Comparison of ENCODE assay signal across 9 mouse cellular contexts in the genomic region with DNA sequence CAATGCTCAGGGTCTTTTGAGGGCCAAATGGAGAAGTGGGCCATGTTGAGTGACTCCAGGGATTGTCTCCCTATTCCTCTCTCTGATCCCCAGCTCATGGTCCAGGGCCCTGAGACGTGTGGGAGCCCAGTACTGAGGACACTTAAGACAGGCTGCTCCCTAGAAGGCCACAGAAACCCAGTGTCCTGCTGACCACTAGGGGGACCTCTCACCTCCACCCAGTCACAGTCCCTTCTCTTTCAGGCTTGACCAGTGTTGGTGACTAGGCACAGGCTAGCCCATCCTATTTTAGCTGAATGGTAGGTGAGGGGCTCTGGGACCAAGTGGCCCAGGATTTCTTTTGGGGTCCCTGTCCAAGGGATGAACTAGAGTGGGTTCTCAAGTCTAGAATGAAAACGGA. TPM values are rescaled to one million over a fixed set of nuclear protein-coding genes. Genes with fewer than 3 reads are reported as not detected.
DNase-seq lines count a peak whose midpoint lies in the region; ATAC-seq and TF ChIP-seq lines count a peak whose summit lies in the region.
"Had no signal": no experiment of that assay in that cellular context is flagged by ENCODE, and none has a peak within 500 bp of the region (broad histone marks: within the 10 kb centered on the region; RNA-seq: fewer than 3 reads in every experiment).

No protein-coding gene starts in this region.

- ATAC-seq in stomach, embryonic 15.5 days (ENCODE audit: insufficient read depth, low FRiP score, low read depth) = no peak
- ATAC-seq: forebrain, embryonic 15.5 days had no signal

- H3K9me3 ChIP-seq in heart, embryonic 10.5 days = no peaks in the 10 kb centered on the region
- H3K9me3 ChIP-seq in stomach, embryonic 15.5 days = no peaks in the 10 kb centered on the region
- H3K9me3 ChIP-seq: forebrain, embryonic 15.5 days had no signal

- no peaks in the 10 kb centered on the region for H3K36me3 ChIP-seq in heart, embryonic 10.5 days
- no peaks in the 10 kb centered on the region for H3K36me3 ChIP-seq in thymus, adult 2 months (ENCODE audit: control insufficient read depth, insufficient read depth, low read length)
- H3K36me3 ChIP-seq in stomach, embryonic 15.5 days = no peaks in the 10 kb centered on the region
- H3K36me3 ChIP-seq: forebrain, embryonic 15.5 days had no signal

- no peak overlapping the region for H3K9ac ChIP-seq in stomach, embryonic 15.5 days

- intact Hi-C loops in heart, postnatal 10 days (cut with DNase I) = no loop called here

- no peak overlapping the region for H3K4me3 ChIP-seq in heart, embryonic 10.5 days
- H3K4me3 ChIP-seq in thymus, adult 2 months (ENCODE audit: control insufficient read depth, insufficient read depth, low read length) = no peak overlapping the region
- no peak overlapping the region for H3K4me3 ChIP-seq in stomach, embryonic 15.5 days (replicated peaks)

- 36% methylated on average over 2 of the region's 2 CpGs for WGBS in heart, embryonic 10.5 days
- WGBS in thymus, adult 2 months = 88% methylated on average over 2 of the region's 2 CpGs
- 50% methylated on average over 2 of the region's 2 CpGs for WGBS in stomach, embryonic 15.5 days

- peaks cover 38% of the 10 kb centered on the region for H3K4me1 ChIP-seq in heart, embryonic 10.5 days
- H3K4me1 ChIP-seq in thymus, adult 2 months (replicated peaks; ENCODE audit: control insufficient read depth, insufficient read depth, low read length) = peaks cover 25% of the 10 kb centered on the region
- H3K4me1 ChIP-seq in stomach, embryonic 15.5 days = peaks cover 36% of the 10 kb centered on the region

- H3K27me3 ChIP-seq in heart, embryonic 10.5 days (ENCODE audit: insufficient read depth, poor library complexity, severe bottlenecking) = peaks cover 51% of the 10 kb centered on the region
- peaks cover 4% of the 10 kb centered on the region; the same call in 1 of the 2 replicates for H3K27me3 ChIP-seq in thymus, adult 2 months (ENCODE audit: control insufficient read depth, insufficient read depth, low read length)
- H3K27me3 ChIP-seq in stomach, embryonic 15.5 days (replicated peaks) = 0 out of 2 replicates have a peak, but pooled peaks cover 6% of the 10 kb centered on the region

- no peak for DNase-seq in heart, embryonic 10.5 days (ENCODE audit: low spot score)
- no peak for DNase-seq in heart, postnatal 10 days
- no peak for DNase-seq in thymus, adult 2 months
- no peak for DNase-seq in thymus, postnatal 4 days
- DNase-seq in kidney, postnatal 14 days = peak; percentile 49
- DNase-seq in Muller cell, postnatal 12 days (ENCODE audit: inconsistent ontology term) = no peak
- no peak for DNase-seq in lung, adult 18-20 months

- H3K4me2 ChIP-seq in stomach, embryonic 15.5 days = no peak overlapping the region

- TF ChIP-seq CTCF in thymus, adult 2 months (IDR thresholded peaks at IDR 0.05; ENCODE audit: borderline replicate concordance, control insufficient read depth, extremely low read depth, insufficient read depth, low read length, poor library complexity) = 0 out of 2 replicates have a peak, but pooled peaks have one; percentile 21

- peak overlapping the region; percentile 77; the same call in 1 of the 2 replicates for H3K27ac ChIP-seq in heart, embryonic 10.5 days
- no peak overlapping the region for H3K27ac ChIP-seq in thymus, adult 2 months (ENCODE audit: control insufficient read depth, insufficient read depth, low read length)
- peak overlapping the region; percentile 96; the same call in 1 of the 2 replicates for H3K27ac ChIP-seq in stomach, embryonic 15.5 days
- H3K27ac ChIP-seq: forebrain, embryonic 15.5 days had no signal

- TF ChIP-seq POLR2A in thymus, adult 2 months (IDR thresholded peaks at IDR 0.05; ENCODE audit: control insufficient read depth, extremely low read depth, insufficient read depth, low read length, poor library complexity) = no peak

RNA-seq across cellular contexts. Expression of a gene that starts 17.9 kb away (rescaled TPM):
- not detected in 2 replicates for polyA plus RNA-seq in heart, embryonic 10.5 days (2016; fragmentation: Nextera tagmentation; extraction: Ambion mirVana)
- total RNA-seq in heart, postnatal 10 days (2021) = 10 to 100 TPM; 24.1 to 85.1 TPM
- 14.5 and 25.6 TPM in 2 replicates for polyA plus RNA-seq in thymus, adult 2 months (2012; rRNA removed)
- polyA plus RNA-seq in stomach, embryonic 15.5 days (2015; fragmentation: Nextera tagmentation; extraction: Ambion mirVana) = 1.2 and 1.5 TPM in 2 replicates
- polyA plus RNA-seq: forebrain, embryonic 15.5 days had no signal

RNA-seq across cellular contexts. Expression of a gene that starts 48.0 kb away (rescaled TPM):
- polyA plus RNA-seq in heart, embryonic 10.5 days (2016; fragmentation: Nextera tagmentation; extraction: Ambion mirVana) = not detected in 2 replicates
- total RNA-seq in heart, postnatal 10 days (2021) = under 1 TPM; 0.25 to 0.41 TPM
- polyA plus RNA-seq in thymus, adult 2 months (2012; rRNA removed) = 58.6 and 63.7 TPM in 2 replicates
- polyA plus RNA-seq in stomach, embryonic 15.5 days (2015; fragmentation: Nextera tagmentation; extraction: Ambion mirVana) = 0.93 and 1.3 TPM in 2 replicates

RNA-seq across cellular contexts. Expression of a gene that starts 51.4 kb away (rescaled TPM):
- 0.85 and 1.1 TPM in 2 replicates for polyA plus RNA-seq in heart, embryonic 10.5 days (2016; fragmentation: Nextera tagmentation; extraction: Ambion mirVana)
- under 1 TPM in 1 of 2 experiments, not detected in 1; 0.10 TPM for total RNA-seq in heart, postnatal 10 days (2021)
- 0.12 TPM in 1 of 2 replicates, not detected in the other for polyA plus RNA-seq in thymus, adult 2 months (2012; rRNA removed)
- 0.30 and 0.41 TPM in 2 replicates for polyA plus RNA-seq in stomach, embryonic 15.5 days (2015; fragmentation: Nextera tagmentation; extraction: Ambion mirVana)

Comparison
In these comparisons a context has a peak if more than half of its experiments do, and no peak if none do; other contexts are left out.
1. RNA of a gene that starts 48.0 kb away (polyA plus RNA-seq): 58.6 to 63.7 TPM in thymus, adult 2 months; 0.93 to 1.3 TPM in stomach, embryonic 15.5 days and not detected in heart, embryonic 10.5 days; every median in the first group is over 10 times any median in the second.